Mouse (Mus musculus): Measurements from ENCODE around the gene Gm49369.
"Not testable (repeated sequence)": the region's sequence is repeated elsewhere in the genome, so short reads cannot be mapped to it uniquely, and the experiment has no call there.

Gene Gm49369

DNA sequence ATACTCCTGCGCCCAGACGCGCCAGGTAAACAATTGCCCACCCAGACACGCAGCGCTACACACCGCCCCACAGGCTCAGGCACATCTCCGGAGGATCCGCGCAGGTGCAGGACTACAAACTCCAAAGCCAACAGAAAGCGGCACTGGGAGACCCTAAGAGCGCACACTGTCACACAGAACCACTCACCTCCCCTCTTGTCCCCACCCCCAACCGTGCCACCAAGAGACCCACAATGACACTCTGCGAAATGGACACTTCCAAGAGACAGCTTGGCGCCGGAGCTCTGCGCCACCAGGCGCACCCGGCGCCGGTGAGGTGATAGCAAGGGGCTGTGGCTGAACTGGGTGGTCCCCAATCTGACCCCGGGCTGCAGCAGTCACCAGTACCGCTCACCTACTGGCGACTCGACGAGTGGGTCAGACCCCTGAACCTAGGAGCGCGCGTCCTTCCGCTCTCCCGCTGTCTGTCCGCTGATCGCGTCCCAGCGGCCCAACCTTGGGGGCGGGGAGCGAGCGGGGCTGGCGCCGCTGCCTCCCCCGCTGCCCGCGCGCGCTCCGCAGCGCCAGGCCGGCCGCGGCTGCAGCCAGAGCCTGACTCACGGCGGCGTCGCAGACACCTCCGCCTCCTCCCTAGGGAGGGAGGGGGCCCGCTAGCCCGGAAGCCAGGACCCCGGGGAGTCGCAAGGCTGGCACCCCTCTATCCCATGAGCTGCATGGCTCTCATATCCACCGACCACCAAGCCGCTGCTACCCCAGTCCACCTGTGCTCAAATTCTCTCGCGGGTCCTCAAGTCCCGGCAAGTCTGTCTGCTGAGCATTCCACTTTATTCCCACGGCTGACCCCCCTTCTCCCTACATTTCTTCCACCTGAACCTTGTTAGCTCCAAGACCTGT, 10.5 kb downstream of the Gm49369 start:
- DNase-seq (ENCODE audit: low spot score) = no peak

- no peak for DNase-seq (ENCODE audit: low spot score)
These were observed 11.1 kb downstream of the Gm49369 start for GRCm38 (mm10) chr7:142371398-142371767.

GRCm38 (mm10) chr7:142370937-142371336, 11.5 kb downstream of the Gm49369 start:
- no peak for DNase-seq (ENCODE audit: low spot score)

DNA sequence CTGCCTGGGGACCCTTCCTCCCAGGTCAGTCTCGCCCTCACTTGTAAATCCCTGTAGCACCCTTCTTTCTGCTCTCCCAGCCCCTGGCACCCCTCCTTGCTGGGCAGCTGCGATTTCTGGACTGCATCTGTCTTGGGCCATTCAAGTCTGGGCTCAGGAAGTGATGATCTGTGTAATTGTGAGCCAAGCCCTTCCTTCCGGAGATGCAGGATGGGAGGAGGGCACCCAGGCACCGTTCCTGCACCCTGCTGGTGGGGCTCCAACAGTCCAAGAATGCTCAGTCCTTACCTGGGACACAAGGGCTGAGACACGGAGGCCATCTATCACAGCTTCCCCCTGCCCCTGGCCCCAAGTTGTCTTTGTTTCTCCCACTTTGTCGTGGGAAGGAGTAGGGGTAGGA, 12.6 kb downstream of the Gm49369 start:
- DNase-seq (ENCODE audit: low spot score) = no peak

- DNase-seq (ENCODE audit: low spot score) = no peak
These were observed 13.6 kb downstream of the Gm49369 start for GRCm38 (mm10) chr7:142368856-142369255.

GRCm38 (mm10) chr7:142363107-142363506, 19.4 kb downstream of the Gm49369 start:
- no peak for DNase-seq (ENCODE audit: low spot score)

DNA sequence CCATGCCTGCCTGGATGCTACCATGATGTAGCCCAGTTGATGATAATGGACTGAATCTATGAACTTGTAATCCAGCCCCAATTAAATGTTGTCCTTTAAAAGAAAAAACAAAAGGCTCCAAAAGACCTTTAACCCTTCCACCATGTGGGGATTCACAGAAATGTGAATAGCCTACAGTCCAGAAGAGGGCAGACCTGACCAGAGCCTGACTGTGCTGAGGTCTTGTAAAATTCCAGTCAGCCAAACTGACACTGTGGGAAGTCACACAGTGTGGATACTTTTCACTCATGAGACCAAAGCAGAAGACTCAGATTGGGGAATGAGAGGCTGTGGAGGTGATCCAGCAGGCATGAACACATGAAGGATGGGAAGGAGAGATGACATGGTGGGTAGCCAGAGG, 21.7 kb downstream of the Gm49369 start:
- DNase-seq (ENCODE audit: low spot score) = no peak

GRCm38 (mm10) chr7:142359129-142359528, 23.3 kb downstream of the Gm49369 start:
- DNase-seq (ENCODE audit: low spot score) = no peak

DNA sequence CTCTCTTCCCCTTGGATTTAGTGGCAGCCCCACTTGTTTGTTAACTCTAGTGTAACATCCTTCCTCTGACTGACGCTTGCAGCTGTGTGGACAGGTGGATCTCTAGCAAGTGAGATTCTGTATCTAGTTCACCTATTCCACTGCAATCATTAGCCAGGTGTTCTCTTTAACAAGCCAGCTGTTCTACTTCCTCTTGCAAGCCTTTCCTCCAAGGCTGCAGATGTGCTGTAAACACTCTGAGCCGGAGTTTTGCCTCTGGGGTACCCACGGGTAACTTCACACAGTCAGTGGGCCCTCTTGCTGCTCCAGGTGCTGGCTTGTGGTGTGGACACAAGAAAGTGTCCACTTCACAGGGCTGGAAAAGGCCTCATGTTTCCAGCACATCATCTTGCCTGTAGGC, 24.9 kb downstream of the Gm49369 start:
- DNase-seq (ENCODE audit: low spot score) = no peak

DNA sequence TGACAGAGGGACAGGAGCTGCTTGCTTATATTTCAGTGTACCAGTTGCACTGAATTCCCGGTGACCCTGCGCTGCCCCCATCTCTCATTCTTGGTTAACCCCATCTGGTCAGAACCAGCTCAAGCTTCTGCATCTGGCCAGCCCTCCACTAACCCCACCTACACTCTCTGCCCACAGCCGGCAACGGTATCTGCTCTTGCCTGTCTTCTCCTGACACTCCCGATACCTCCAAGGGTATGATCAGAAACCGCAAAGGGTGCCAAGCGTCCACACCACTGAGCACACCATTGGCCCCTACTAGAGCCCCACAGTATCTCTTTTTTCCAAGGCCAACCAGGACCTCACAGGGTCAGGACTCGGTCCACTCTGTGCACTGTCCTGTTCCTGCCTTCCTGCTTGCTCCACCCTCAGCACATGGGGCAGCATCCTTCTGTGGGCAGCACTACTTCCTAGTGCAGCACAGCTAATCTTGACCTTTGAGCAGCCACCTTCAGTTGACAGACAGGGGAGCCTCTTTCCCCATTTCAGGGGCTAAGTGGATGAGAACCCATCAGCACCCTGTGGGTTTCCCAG, 27.7 kb downstream of the Gm49369 start:
- DNase-seq (ENCODE audit: low spot score) = peak; percentile 58

GRCm38 (mm10) chr7:142353854-142354253, 28.6 kb downstream of the Gm49369 start:
- DNase-seq (ENCODE audit: low spot score) = peak; percentile 75

DNA sequence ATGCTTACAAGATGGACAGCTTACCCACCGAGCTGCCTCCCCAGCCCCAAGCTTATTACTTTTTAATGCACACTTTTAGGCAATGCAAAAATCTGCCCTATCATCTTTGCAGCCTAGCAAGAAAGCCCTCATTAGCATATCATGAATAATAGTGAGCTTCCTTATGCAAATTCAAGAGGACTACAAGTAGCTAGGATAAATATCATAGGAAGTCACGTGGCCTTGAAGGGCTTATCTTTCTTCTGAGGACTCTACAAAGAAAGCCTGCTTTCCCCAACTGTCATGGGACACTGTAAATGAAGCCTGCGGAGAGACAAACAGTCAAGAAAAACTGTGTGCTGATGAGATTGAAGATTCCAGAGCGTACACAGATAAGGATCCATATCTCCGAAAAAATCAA, 30.9 kb downstream of the Gm49369 start:
- no peak for DNase-seq (ENCODE audit: low spot score)

GRCm38 (mm10) chr7:142349308-142349961, 33.0 kb downstream of the Gm49369 start:
- DNase-seq (ENCODE audit: low spot score) = no peak

DNA sequence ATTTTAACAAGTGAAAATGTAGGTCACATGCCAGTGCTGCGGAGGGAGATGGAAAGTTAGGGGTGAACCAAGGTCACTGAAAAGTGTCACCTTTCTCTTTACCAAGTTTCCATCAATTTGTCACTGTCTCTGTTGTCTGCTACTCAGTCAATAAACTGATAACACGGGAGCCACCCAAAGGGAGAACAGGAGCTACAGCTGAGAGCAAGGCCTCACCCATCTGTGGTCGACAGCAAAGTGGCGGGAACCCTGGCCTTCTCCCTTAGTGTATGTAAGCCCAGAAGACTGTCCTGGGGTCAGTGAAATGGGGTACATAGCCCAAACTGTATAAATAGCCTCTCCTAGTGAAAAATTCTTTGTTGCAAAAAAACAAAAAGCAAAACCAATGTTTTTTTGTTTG, 34.9 kb downstream of the Gm49369 start:
- no peak for DNase-seq (ENCODE audit: low spot score)

DNA sequence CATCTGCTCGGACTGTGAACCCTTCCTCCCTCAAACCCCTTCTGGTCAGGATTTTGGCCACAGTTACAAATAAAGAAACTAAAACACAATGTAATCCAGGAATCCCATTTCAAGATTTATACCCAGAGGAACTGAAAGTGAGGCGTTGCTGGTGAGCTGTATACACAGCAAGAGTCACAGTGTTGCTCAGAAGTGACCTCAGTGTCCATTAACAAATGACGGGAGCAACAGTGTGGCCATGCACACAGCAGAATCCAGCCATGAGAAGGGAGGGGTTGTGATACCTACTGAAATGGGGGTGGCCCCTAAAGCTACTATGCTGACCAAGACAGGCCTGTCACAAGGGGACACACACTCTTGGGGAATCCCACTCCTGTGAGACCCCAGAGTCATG, 40.2 kb downstream of the Gm49369 start:
- DNase-seq (ENCODE audit: low spot score) = no peak

DNA sequence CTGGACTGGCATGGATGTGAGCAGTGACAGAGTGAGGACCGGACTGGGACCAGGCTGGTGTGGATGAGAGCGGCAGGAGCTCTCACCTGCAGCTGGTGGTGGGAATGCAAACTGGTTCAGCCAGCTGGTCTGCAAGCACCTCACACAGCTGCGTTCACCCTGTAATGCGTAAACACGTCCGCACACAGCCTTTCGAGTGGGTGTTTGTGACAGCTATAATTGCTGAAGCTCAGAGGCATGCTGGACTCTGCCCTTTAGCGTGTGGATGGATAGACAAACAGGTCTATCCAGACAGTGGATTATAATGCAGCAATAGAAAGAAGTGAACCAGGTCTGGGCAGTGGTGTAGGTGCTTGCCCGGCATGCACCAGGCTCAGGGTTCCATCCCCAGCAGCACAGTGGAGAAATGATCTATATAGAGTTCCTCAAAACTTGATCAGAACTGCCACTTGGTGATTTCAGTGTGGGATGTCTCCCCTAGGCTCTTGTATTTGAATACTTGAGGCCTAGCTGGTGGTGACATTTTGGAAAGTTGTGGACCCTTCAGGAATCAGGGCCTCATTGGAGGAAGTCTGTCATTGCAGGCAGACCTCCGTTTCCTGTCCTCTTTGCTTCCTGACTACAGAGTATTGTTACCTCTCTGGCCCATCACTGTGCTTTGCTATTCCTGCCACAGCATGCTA, 40.8 kb downstream of the Gm49369 start:
- DNase-seq (ENCODE audit: low spot score) = no peak

- no peak for DNase-seq (ENCODE audit: low spot score)
These were observed 42.0 kb downstream of the Gm49369 start for GRCm38 (mm10) chr7:142340269-142340970.

DNA sequence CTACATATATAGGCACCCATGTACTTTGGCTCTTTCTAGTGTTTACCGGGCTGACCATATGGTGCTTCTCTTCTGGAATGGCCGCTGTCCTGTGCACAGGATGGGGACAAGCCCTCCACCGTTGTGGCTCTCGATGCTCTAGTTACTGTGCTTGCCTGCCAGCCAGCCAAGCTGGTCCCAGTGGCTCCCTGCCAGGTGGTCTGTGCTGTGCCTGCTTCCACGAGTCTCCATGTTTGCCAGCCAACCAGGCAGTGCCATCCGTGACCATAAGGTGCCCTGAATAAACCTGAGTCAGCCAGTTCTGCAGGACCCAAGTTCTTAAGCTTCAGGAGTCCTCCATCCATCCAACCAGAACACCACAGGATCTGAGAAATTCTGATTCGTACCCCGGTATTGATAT, 47.3 kb downstream of the Gm49369 start:
- no peak for DNase-seq (ENCODE audit: low spot score)

GRCm38 (mm10) chr7:142334246-142334645, 48.2 kb downstream of the Gm49369 start:
- peak; percentile 88 for DNase-seq (ENCODE audit: low spot score)

DNA sequence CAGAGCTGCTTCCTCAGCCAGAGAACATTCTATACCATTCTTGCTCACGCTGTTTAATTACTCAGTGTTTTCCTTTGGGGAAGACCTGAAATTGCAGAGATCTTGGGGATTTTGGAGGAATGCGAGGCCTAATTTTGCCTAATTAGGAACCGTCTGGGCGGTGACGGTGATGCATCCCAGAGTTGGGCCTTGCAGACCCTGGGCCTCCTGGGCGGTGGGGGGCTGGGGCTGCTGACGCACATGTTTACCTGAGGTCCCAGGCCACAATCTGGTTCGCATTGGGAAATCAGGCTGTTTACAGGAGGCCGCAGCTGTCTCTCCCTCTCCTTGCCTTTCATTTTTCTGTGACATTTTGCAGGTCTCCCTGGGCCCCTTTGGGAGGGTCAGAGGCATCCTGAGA, 49.7 kb downstream of the Gm49369 start:
- DNase-seq (ENCODE audit: low spot score) = not testable (repeated sequence)

GRCm38 (mm10) chr7:142331281-142331680, 51.2 kb downstream of the Gm49369 start:
- DNase-seq (ENCODE audit: low spot score) = no peak

DNA sequence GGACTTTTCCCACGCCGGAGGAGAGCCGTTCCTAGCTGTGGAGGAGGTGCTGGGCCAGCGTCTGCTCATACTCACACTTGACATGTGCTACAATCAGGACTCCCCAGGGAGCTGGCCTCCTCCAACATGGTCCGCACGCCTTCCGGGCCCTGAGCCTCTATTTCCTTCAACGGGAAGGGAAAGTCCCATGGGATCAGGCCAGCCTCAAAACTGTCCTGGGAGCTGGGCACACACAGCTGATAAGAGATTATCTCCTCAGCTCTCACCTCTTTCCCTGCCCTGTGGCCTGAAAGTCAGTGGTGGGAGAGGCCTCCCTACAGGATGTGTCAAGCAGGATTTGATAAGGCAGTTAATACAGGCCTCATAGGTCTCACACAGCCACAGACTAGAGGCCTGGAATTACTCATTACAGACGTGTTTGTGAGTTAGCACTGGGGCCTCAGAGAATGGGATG, 52.2 kb downstream of the Gm49369 start:
- no peak for DNase-seq (ENCODE audit: low spot score)
